Mouse (Mus musculus): ENCODE measurements at regions not wholly inside any gene's neighbourhood (a gene's known extent, or its start where the extent isn't known, plus 50 kb on each side); places are given as distances from the start of the nearest gene placed in this dataset.

DNA sequence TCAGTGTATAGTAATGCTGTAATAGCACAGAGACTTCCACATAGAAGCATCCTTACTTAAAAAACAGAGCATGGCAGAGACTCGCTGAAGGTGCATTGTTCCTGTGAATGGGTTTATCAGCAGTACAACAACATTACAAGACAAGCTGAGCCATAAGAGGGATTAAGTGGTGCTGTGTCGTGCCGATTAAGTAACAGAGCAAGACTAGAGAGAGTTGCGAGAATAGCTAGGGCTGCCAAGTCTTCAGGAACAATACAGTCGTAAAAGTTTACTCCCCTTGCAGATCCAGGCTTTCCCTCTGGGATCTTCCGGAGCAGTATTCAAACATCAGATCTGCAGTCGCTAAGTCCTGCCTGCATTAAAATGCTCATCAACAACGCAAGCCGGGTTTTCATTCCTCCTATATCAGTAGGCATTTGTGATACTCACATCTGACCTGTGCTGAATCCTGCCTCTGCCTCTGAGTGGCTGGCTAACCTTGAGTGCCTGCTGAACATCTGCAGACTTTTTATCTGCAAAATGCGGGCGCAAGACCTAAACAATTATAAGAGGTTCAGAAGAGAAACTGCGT, 247.1 kb downstream of the Ttll7 start:
- no peak for TF ChIP-seq CTCF (IDR thresholded peaks at IDR 0.05)
- DNase-seq (ENCODE audit: extremely low spot score in 1 of 2, low spot score in 2 of 2) = no peak
- Histone ChIP-seq H3K27ac (no peak overlapping the region), H3K4me3 (no peak overlapping the region)
- intact Hi-C loops (cut with DNase I) = no loop called here

DNA sequence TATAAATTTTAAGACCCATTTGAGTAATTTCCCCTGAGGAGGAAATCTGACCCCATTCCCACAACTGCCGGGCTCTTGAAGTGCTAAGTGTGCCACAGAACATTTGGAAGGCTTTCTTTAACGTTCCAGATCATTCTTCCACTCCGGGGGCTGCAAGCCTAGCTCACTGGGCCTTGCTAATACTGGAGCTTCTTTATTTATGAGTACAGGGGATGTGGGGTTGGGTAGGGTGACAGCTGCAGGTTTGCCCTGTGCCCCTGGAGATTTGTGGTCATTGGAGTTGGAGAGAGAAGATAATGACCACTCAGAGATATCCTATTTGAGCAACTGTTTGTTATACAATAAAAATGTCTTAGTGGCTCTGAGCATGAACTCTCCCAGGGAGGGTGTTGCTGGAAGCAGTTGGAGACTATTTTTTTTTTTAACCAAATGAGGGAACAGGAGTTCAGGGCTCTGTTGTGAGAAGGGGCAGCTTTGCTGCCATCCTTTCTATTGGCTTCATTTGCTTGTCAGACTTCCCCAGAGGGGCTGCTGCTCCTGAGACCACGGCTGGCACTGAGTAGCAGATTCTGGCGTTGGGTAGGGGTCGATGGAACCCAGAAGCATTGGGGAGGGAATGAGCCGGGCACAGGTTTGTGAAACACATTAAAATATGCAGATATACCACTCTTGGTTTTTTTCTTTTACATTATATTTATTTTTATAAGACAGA, 249.0 kb downstream of the Ttll7 start:
- intact Hi-C loops (cut with DNase I) = no loop called here
- TF ChIP-seq CTCF (IDR thresholded peaks at IDR 0.05) = no peak
- H3K27ac ChIP-seq = no peak overlapping the region

GRCm38 (mm10) chr3:147101765-147102113, 249.6 kb downstream of the Ttll7 start:
- DNase-seq (ENCODE audit: extremely low spot score in 1 of 2, low spot score in 2 of 2) = no peak
- no peak for TF ChIP-seq CTCF (IDR thresholded peaks at IDR 0.05)
- no peak overlapping the region for H3K27ac ChIP-seq
- intact Hi-C loops (cut with DNase I) = no loop called here
- no peak overlapping the region for H3K4me3 ChIP-seq

More for the DNA sequence above, 249.0 kb downstream of the Ttll7 start:
- H3K4me3 ChIP-seq = no peak overlapping the region
- DNase-seq (ENCODE audit: extremely low spot score in 1 of 2, low spot score in 2 of 2) = no peak

GRCm38 (mm10) chr3:147103428-147103827, 251.3 kb downstream of the Ttll7 start:
- H3K27ac ChIP-seq = no peak overlapping the region
- no peak for DNase-seq (ENCODE audit: extremely low spot score in 1 of 2, low spot score in 2 of 2)
- intact Hi-C loops (cut with DNase I) = no loop called here
- no peak overlapping the region for H3K4me3 ChIP-seq
- TF ChIP-seq CTCF (IDR thresholded peaks at IDR 0.05) = no peak

DNA sequence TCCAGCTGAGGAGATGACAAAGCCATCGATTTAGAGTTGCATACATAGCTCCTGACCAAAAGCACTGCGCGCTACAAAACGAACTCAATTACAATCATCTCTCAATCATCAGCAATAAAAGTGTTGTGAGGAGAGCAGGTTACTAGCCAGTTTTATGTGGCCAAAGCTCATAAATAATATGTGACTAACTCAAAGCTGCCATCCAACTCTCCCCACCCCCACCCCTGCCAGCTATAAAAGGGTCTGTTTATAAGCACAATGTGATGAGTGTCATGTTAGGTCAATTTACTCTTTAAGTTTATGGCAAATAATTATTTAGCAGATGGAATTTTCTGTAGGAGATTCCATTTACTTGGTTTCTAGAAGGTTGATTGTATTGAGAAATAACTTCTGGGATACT, 265.4 kb downstream of the Ttll7 start:
- Histone ChIP-seq H3K27ac (no peak overlapping the region), H3K4me3 (no peak overlapping the region)
- no peak for DNase-seq (ENCODE audit: extremely low spot score in 1 of 2, low spot score in 2 of 2)
- intact Hi-C loops (cut with DNase I) = no loop called here
- TF ChIP-seq CTCF (IDR thresholded peaks at IDR 0.05) = no peak

DNA sequence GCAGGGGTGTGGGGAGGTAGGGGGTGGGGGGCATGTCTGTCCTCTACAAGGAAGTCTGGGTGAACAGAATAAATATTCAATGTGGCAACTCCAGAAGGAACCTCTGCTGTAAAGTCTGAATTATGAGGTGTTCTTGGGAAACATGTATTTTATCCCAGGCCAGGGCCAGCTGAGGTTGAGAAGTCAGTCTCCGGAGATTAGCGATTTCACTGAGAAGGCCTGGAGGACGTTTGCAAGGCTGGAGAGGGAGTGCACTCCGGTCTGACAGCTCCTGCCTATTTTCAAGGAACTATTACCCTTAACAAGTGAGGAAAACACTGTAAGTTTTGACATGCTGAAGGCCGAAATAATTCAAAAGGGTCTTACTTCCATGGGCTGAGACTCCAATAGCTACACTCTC, 265.9 kb downstream of the Ttll7 start:
- Histone ChIP-seq H3K4me3 (no peak overlapping the region), H3K27ac (no peak overlapping the region)
- no peak for DNase-seq (ENCODE audit: extremely low spot score in 1 of 2, low spot score in 2 of 2)
- TF ChIP-seq CTCF (IDR thresholded peaks at IDR 0.05) = no peak
- intact Hi-C loops (cut with DNase I) = no loop called here

GRCm38 (mm10) chr3:147118622-147119021, 266.5 kb downstream of the Ttll7 start:
- no peak for TF ChIP-seq CTCF (IDR thresholded peaks at IDR 0.05)

DNA sequence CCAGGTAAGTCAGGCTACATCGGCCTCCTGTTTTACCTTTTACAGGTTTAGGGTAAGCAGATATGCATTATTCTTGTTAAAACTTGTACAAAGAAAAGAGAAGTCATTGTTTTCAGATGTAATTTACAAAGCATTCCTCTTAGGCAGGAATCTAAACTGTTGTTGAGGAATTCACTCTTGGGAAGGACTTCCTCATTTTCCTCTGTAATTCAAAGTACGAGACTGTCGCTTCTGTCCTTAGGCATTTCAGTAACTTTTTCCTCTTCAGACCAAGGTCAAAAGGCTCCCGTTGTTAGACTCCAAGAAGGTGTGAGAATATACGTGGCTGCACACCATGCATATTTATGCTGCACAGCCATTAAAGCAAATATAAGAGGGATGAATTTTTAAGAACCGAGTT, 269.7 kb downstream of the Ttll7 start:
- no peak for DNase-seq (ENCODE audit: extremely low spot score in 1 of 2, low spot score in 2 of 2)
- Histone ChIP-seq H3K4me3 (no peak overlapping the region), H3K27ac (no peak overlapping the region)
- intact Hi-C loops (cut with DNase I) = no loop called here
- TF ChIP-seq CTCF (IDR thresholded peaks at IDR 0.05) = no peak

More at GRCm38 (mm10) chr3:147118622-147119021, 266.5 kb downstream of the Ttll7 start:
- Histone ChIP-seq H3K27ac (no peak overlapping the region), H3K4me3 (no peak overlapping the region)
- no peak for DNase-seq (ENCODE audit: extremely low spot score in 1 of 2, low spot score in 2 of 2)
- intact Hi-C loops (cut with DNase I) = no loop called here

DNA sequence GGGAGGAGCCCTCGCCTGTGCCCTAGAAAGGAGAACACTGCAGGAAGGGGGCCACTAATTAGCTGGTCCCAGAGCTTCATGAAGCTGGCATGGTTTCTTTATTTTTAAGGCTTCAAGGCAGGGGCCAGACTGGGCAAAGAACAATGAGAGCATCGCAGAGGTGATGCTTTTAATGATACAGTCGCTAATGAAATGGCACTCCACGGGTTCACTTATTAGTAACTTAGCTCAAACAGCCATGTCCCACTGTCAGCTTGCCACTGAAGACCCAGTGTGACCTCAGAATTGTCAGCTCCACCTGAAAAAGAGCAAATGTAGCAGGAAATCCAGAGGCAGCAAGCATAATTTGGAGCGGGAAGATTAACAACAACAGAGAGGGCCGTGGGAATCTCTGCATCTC, 275.6 kb downstream of the Ttll7 start:
- DNase-seq (ENCODE audit: extremely low spot score in 1 of 2, low spot score in 2 of 2) = no peak
- H3K4me3 ChIP-seq = no peak overlapping the region
- TF ChIP-seq CTCF (IDR thresholded peaks at IDR 0.05) = no peak

GRCm38 (mm10) chr3:147132830-147133229, 280.7 kb downstream of the Ttll7 start:
- Histone ChIP-seq H3K27ac (no peak overlapping the region), H3K4me3 (no peak overlapping the region)
- intact Hi-C loops (cut with DNase I) = no loop called here
- TF ChIP-seq CTCF (IDR thresholded peaks at IDR 0.05) = no peak
- DNase-seq (ENCODE audit: extremely low spot score in 1 of 2, low spot score in 2 of 2) = no peak

More for the DNA sequence above, 275.6 kb downstream of the Ttll7 start:
- intact Hi-C loops (cut with DNase I) = no loop called here
- no peak overlapping the region for H3K27ac ChIP-seq

DNA sequence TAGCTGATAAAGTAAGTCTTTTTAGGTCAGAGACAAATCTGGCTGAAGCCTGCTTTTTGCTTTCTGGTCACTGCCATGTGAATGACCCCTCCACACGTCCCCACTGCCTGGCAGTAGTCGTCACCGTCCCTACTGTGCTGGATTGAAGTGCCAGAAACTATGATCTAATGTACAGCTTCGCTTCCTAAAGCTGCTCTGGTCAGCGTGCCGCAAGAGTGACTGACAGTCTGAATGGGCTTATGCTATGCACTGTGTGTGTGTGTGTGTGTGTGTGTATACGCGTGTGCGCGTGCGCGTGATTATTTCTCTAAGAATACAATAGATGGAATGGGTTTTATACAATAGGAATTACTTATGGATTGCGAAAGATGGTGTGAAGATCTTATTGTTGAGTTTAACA, 281.2 kb downstream of the Ttll7 start:
- intact Hi-C loops (cut with DNase I) = no loop called here
- DNase-seq (ENCODE audit: extremely low spot score in 1 of 2, low spot score in 2 of 2) = no peak
- TF ChIP-seq CTCF (IDR thresholded peaks at IDR 0.05) = no peak
- Histone ChIP-seq H3K27ac (no peak overlapping the region), H3K4me3 (no peak overlapping the region)

DNA sequence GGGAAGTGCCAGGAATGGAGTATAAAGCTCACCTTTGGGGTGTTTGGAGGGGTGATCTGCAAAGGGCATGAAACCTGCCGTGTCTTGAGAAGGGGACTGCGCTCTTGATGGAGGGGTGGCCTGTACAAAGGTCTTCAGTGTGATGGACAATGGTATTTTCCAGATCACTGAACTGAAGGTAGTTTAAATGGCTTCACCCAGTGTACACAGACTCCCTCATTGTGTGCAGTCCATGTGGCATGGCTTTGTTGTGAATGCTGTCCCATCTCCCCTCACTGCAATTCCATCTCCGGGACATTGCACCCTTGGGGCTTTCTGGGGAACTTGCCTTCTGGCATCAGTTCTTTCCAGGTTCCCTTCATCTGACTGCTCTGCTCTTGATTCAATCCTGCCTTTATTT, 288.2 kb downstream of the Ttll7 start:
- no peak overlapping the region for H3K27ac ChIP-seq
- no peak for TF ChIP-seq CTCF (IDR thresholded peaks at IDR 0.05)
- DNase-seq (ENCODE audit: extremely low spot score in 1 of 2, low spot score in 2 of 2) = no peak
- intact Hi-C loops (cut with DNase I) = no loop called here
- no peak overlapping the region for H3K4me3 ChIP-seq

DNA sequence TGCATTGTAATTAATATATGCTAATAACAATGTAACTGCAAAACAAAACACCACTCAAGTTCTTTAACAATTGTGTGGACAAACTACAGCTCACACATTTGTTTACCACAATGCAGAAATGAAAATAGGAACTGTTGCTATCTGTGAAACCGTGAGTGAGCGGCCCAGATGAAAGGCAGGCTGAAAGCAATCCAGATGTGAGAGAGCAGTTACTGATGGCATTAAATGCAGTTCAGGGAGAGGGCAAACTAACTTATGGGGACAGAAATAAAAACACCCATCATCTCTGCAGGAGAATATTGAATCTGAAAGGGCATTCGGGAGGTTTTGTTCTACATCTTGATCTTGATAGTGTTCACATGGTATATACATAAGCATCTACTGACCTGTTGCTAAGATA, 301.3 kb downstream of the Ttll7 start:
- intact Hi-C loops (cut with DNase I) = no loop called here
- TF ChIP-seq CTCF (IDR thresholded peaks at IDR 0.05) = no peak
- Histone ChIP-seq H3K27ac (no peak overlapping the region), H3K4me3 (no peak overlapping the region)
- no peak for DNase-seq (ENCODE audit: extremely low spot score in 1 of 2, low spot score in 2 of 2)

Measured in left cerebral cortex, adult 2 months (tissue).